Mouse (Mus musculus) T-cell, adult 2 months (primary cell): ENCODE measurements around the gene Sost.
A peak's percentile ranks its signal among the peaks of the same experiment; 100 is the strongest.

ENCODE experiments used
- DNase-seq: peaks from one replicate; pipeline ENCODE4 v3.0.0; 2022; ENCODE audit warnings: low spot score

Gene Sost

GRCm38 (mm10) chr11:101946525-101946924, 20.3 kb downstream of the Sost start:
- no peak for DNase-seq

GRCm38 (mm10) chr11:101943055-101943454, 23.8 kb downstream of the Sost start:
- DNase-seq = no peak

GRCm38 (mm10) chr11:101937108-101937507, 29.7 kb downstream of the Sost start:
- no peak for DNase-seq

- DNase-seq = no peak
Observed at GRCm38 (mm10) chr11:101936421-101936820, 30.4 kb downstream of the Sost start.

GRCm38 (mm10) chr11:101935743-101936142, 31.1 kb downstream of the Sost start:
- DNase-seq = no peak

- no peak for DNase-seq
Observed at GRCm38 (mm10) chr11:101931978-101932377, 34.8 kb downstream of the Sost start.

- DNase-seq = no peak
Observed at GRCm38 (mm10) chr11:101928030-101928762, 38.6 kb downstream of the Sost start.

- no peak for DNase-seq
Observed at GRCm38 (mm10) chr11:101926951-101927589, 39.7 kb downstream of the Sost start.

GRCm38 (mm10) chr11:101925636-101926035, 41.2 kb downstream of the Sost start:
- no peak for DNase-seq

GRCm38 (mm10) chr11:101924441-101924976, 42.3 kb downstream of the Sost start:
- DNase-seq = no peak

- no peak for DNase-seq
Observed at GRCm38 (mm10) chr11:101923988-101924387, 42.8 kb downstream of the Sost start.

- DNase-seq = no peak
Observed at GRCm38 (mm10) chr11:101921361-101921952, 45.4 kb downstream of the Sost start.

- peak; percentile 47 for DNase-seq
Observed at GRCm38 (mm10) chr11:101919660-101920059, 47.2 kb downstream of the Sost start.

- DNase-seq = no peak
Observed at GRCm38 (mm10) chr11:101918609-101919008, 48.2 kb downstream of the Sost start.

GRCm38 (mm10) chr11:101916772-101917171, 50.0 kb downstream of the Sost start:
- DNase-seq = no peak

- no peak for DNase-seq
Observed at GRCm38 (mm10) chr11:101913591-101913990, 53.2 kb downstream of the Sost start.
